Mouse (Mus musculus): Measurements from ENCODE around the gene Kdm5b. TPM values are rescaled to one million over a fixed set of nuclear protein-coding genes. Genes with fewer than 3 reads are reported as not detected.

Gene Kdm5b
- polyA plus RNA-seq, 1 experiment from 2014 or later, result 49.9 TPM

- no peak overlapping the region for H3K27ac ChIP-seq (ENCODE audit: low read depth, low read length)
- no peaks in the 10 kb centered on the region for H3K36me3 ChIP-seq (ENCODE audit: control insufficient read depth, insufficient read depth, low read length)
- no peaks in the 10 kb centered on the region for H3K27me3 ChIP-seq (replicated peaks; ENCODE audit: control insufficient read depth, insufficient read depth, low read length)
- no peaks in the 10 kb centered on the region for H3K9me3 ChIP-seq (ENCODE audit: control insufficient read depth, low read length)
- H3K4me1 ChIP-seq (ENCODE audit: control insufficient read depth, insufficient read depth, low read depth, low read length), result no peaks in the 10 kb centered on the region
- no peak overlapping the region for H3K9ac ChIP-seq (ENCODE audit: low read depth, low read length)
- WGBS, result 68% methylated on average over 3 of the region's 3 CpGs
- H3K4me3 ChIP-seq (ENCODE audit: low read length), result no peak overlapping the region
- no peak for ATAC-seq
- no peak overlapping the region for H3K4me2 ChIP-seq (ENCODE audit: low read length)
Measured at GRCm38 (mm10) chr1:134535513-134535912, 24.5 kb upstream of the Kdm5b start.

- Histone ChIP-seq H3K4me3 (ENCODE audit: low read length) (no peak overlapping the region), H3K27ac (ENCODE audit: low read depth, low read length) (no peak overlapping the region), H3K36me3 (ENCODE audit: control insufficient read depth, insufficient read depth, low read length) (no peaks in the 10 kb centered on the region), H3K4me2 (ENCODE audit: low read length) (no peak overlapping the region), H3K9ac (ENCODE audit: low read depth, low read length) (no peak overlapping the region), H3K27me3 (replicated peaks; ENCODE audit: control insufficient read depth, insufficient read depth, low read length) (no peaks in the 10 kb centered on the region), H3K9me3 (ENCODE audit: control insufficient read depth, low read length) (no peaks in the 10 kb centered on the region), H3K4me1 (ENCODE audit: control insufficient read depth, insufficient read depth, low read depth, low read length) (no peaks in the 10 kb centered on the region)
- no peak for ATAC-seq
- 90% methylated on average over 10 of the region's 10 CpGs for WGBS
Measured at GRCm38 (mm10) chr1:134540610-134541009, 19.4 kb upstream of the Kdm5b start.

GRCm38 (mm10) chr1:134548231-134548630, 11.7 kb upstream of the Kdm5b start:
- Histone ChIP-seq H3K27ac (ENCODE audit: low read depth, low read length) (no peak overlapping the region), H3K4me3 (ENCODE audit: low read length) (no peak overlapping the region), H3K27me3 (replicated peaks; ENCODE audit: control insufficient read depth, insufficient read depth, low read length) (no peaks in the 10 kb centered on the region), H3K9me3 (ENCODE audit: control insufficient read depth, low read length) (no peaks in the 10 kb centered on the region), H3K9ac (ENCODE audit: low read depth, low read length) (no peak overlapping the region), H3K4me2 (ENCODE audit: low read length) (no peak overlapping the region), H3K36me3 (ENCODE audit: control insufficient read depth, insufficient read depth, low read length) (no peaks in the 10 kb centered on the region), H3K4me1 (ENCODE audit: control insufficient read depth, insufficient read depth, low read depth, low read length) (no peaks in the 10 kb centered on the region)
- 72% methylated on average over 4 of the region's 4 CpGs for WGBS
- no peak for ATAC-seq

GRCm38 (mm10) chr1:134549632-134550132, 10.3 kb upstream of the Kdm5b start, which contains the start of gene Mgat4e:
Gene Mgat4e (minus strand): TSS chr1:134549682.
- ATAC-seq, result no peak
- no peak within 1 kb of the TSS for H3K4me3 ChIP-seq (ENCODE audit: low read length)

GRCm38 (mm10) chr1:134551869-134552268, 8.1 kb upstream of the Kdm5b start:
- Histone ChIP-seq H3K27me3 (replicated peaks; ENCODE audit: control insufficient read depth, insufficient read depth, low read length) (no peaks in the 10 kb centered on the region), H3K27ac (ENCODE audit: low read depth, low read length) (no peak overlapping the region), H3K4me1 (ENCODE audit: control insufficient read depth, insufficient read depth, low read depth, low read length) (peaks cover 7% of the 10 kb centered on the region), H3K9me3 (ENCODE audit: control insufficient read depth, low read length) (no peaks in the 10 kb centered on the region), H3K9ac (ENCODE audit: low read depth, low read length) (no peak overlapping the region), H3K4me2 (ENCODE audit: low read length) (no peak overlapping the region), H3K4me3 (ENCODE audit: low read length) (no peak overlapping the region), H3K36me3 (ENCODE audit: control insufficient read depth, insufficient read depth, low read length) (no peaks in the 10 kb centered on the region)
- no peak for ATAC-seq
- 82% methylated on average over 3 of the region's 3 CpGs for WGBS

More at GRCm38 (mm10) chr1:134549632-134550132, 10.3 kb upstream of the Kdm5b start, which contains the start of gene Mgat4e:
- Histone ChIP-seq H3K4me1 (ENCODE audit: control insufficient read depth, insufficient read depth, low read depth, low read length) (no peaks in the 10 kb centered on the region), H3K9me3 (ENCODE audit: control insufficient read depth, low read length) (no peaks in the 10 kb centered on the region), H3K36me3 (ENCODE audit: control insufficient read depth, insufficient read depth, low read length) (no peaks in the 10 kb centered on the region), H3K9ac (ENCODE audit: low read depth, low read length) (no peak within 1 kb of the TSS), H3K27ac (ENCODE audit: low read depth, low read length) (no peak within 1 kb of the TSS), H3K4me2 (ENCODE audit: low read length) (no peak within 1 kb of the TSS), H3K27me3 (replicated peaks; ENCODE audit: control insufficient read depth, insufficient read depth, low read length) (no peaks in the 10 kb centered on the region)
- WGBS, result 65% methylated on average over 7 of the region's 7 CpGs

GRCm38 (mm10) chr1:134552396-134552795, 7.6 kb upstream of the Kdm5b start:
- Histone ChIP-seq H3K27me3 (replicated peaks; ENCODE audit: control insufficient read depth, insufficient read depth, low read length) (no peaks in the 10 kb centered on the region), H3K9me3 (ENCODE audit: control insufficient read depth, low read length) (no peaks in the 10 kb centered on the region), H3K4me1 (ENCODE audit: control insufficient read depth, insufficient read depth, low read depth, low read length) (peaks cover 10% of the 10 kb centered on the region), H3K9ac (ENCODE audit: low read depth, low read length) (no peak overlapping the region), H3K36me3 (ENCODE audit: control insufficient read depth, insufficient read depth, low read length) (no peaks in the 10 kb centered on the region), H3K4me2 (ENCODE audit: low read length) (no peak overlapping the region), H3K4me3 (ENCODE audit: low read length) (no peak overlapping the region), H3K27ac (ENCODE audit: low read depth, low read length) (no peak overlapping the region)
- WGBS, result 74% methylated on average over 3 of the region's 3 CpGs
- ATAC-seq, result no peak

- peak overlapping the region; percentile 90 for H3K4me2 ChIP-seq (ENCODE audit: low read length)
- H3K27ac ChIP-seq (ENCODE audit: low read depth, low read length), result no peak overlapping the region
- no peaks in the 10 kb centered on the region for H3K9me3 ChIP-seq (ENCODE audit: control insufficient read depth, low read length)
- peaks cover 12% of the 10 kb centered on the region for H3K4me1 ChIP-seq (ENCODE audit: control insufficient read depth, insufficient read depth, low read depth, low read length)
- peak overlapping the region; percentile 50; the same call in 1 of the 2 replicates for H3K4me3 ChIP-seq (ENCODE audit: low read length)
- 24% methylated on average over 13 of the region's 13 CpGs for WGBS
- no peak overlapping the region; the same call in 1 of the 2 replicates for H3K9ac ChIP-seq (ENCODE audit: low read depth, low read length)
- no peak for ATAC-seq
- no peaks in the 10 kb centered on the region for H3K36me3 ChIP-seq (ENCODE audit: control insufficient read depth, insufficient read depth, low read length)
- H3K27me3 ChIP-seq (replicated peaks; ENCODE audit: control insufficient read depth, insufficient read depth, low read length), result no peaks in the 10 kb centered on the region
Measured at GRCm38 (mm10) chr1:134555240-134555870, 4.6 kb upstream of the Kdm5b start.

GRCm38 (mm10) chr1:134555871-134556670, 3.9 kb upstream of the Kdm5b start:
- Histone ChIP-seq H3K9me3 (ENCODE audit: control insufficient read depth, low read length) (no peaks in the 10 kb centered on the region), H3K27ac (ENCODE audit: low read depth, low read length) (peak overlapping the region; percentile 96), H3K4me2 (ENCODE audit: low read length) (peak overlapping the region; percentile 90), H3K27me3 (replicated peaks; ENCODE audit: control insufficient read depth, insufficient read depth, low read length) (no peaks in the 10 kb centered on the region), H3K9ac (ENCODE audit: low read depth, low read length) (peak overlapping the region; percentile 74), H3K4me1 (ENCODE audit: control insufficient read depth, insufficient read depth, low read depth, low read length) (peaks cover 12% of the 10 kb centered on the region), H3K4me3 (ENCODE audit: low read length) (peak overlapping the region; percentile 50), H3K36me3 (ENCODE audit: control insufficient read depth, insufficient read depth, low read length) (no peaks in the 10 kb centered on the region)
- ATAC-seq, result peak; percentile 48
- under 1% methylated on average over 41 of the region's 46 CpGs for WGBS

GRCm38 (mm10) chr1:134556671-134557218, 3.2 kb upstream of the Kdm5b start:
- peak overlapping the region; percentile 90 for H3K4me2 ChIP-seq (ENCODE audit: low read length)
- ATAC-seq, result peak; percentile 96
- peak overlapping the region; percentile 74 for H3K9ac ChIP-seq (ENCODE audit: low read depth, low read length)
- peaks cover 12% of the 10 kb centered on the region for H3K4me1 ChIP-seq (ENCODE audit: control insufficient read depth, insufficient read depth, low read depth, low read length)
- under 1% methylated on average over 34 of the region's 35 CpGs for WGBS
- no peaks in the 10 kb centered on the region for H3K36me3 ChIP-seq (ENCODE audit: control insufficient read depth, insufficient read depth, low read length)
- H3K27ac ChIP-seq (ENCODE audit: low read depth, low read length), result peak overlapping the region; percentile 96
- peak overlapping the region; percentile 50 for H3K4me3 ChIP-seq (ENCODE audit: low read length)
- no peaks in the 10 kb centered on the region for H3K27me3 ChIP-seq (replicated peaks; ENCODE audit: control insufficient read depth, insufficient read depth, low read length)
- H3K9me3 ChIP-seq (ENCODE audit: control insufficient read depth, low read length), result no peaks in the 10 kb centered on the region

All from hindbrain, embryonic 16.5 days (tissue).